Mouse (Mus musculus) CH12.LX (cell line): ENCODE measurements around the gene Rom1.

Experiments
- CTCF ChIP-seq, 2 experiments: IDR thresholded peaks in 1 of 2; conservative IDR thresholded peaks in 1 of 2; 2 replicates each; pipeline ENCODE4 v1.5.1; 2011 to 2012; ENCODE audit warnings: low read depth in 2 of 2, low read length in 2 of 2, improper control_type of control experiment in 1 of 2, inconsistent platforms in 1 of 2, mild to moderate bottlenecking in 1 of 2, moderate library complexity in 1 of 2
- E2F4 ChIP-seq: IDR thresholded peaks from 2 replicates; pipeline ENCODE4 v1.6.1; 2011; ENCODE audit warnings: low read depth, low read length, improper control_type of control experiment; ENCODE audit not compliant: insufficient replicate concordance
- HCFC1 ChIP-seq: IDR thresholded peaks from 2 replicates; pipeline ENCODE4 v1.6.1; 2012; ENCODE audit warnings: low read depth, mild to moderate bottlenecking, inconsistent platforms, low read length, improper control_type of control experiment
- MEF2A ChIP-seq: IDR thresholded peaks from 2 replicates; pipeline ENCODE4 v1.6.1; 2014; ENCODE audit warnings: low read depth, mild to moderate bottlenecking, inconsistent platforms, low read length, improper control_type of control experiment, borderline replicate concordance

- TF ChIP-seq E2F4 (no peak), HCFC1 (no peak), CTCF (conservative IDR thresholded peaks at IDR 0.05 in 1 of 2, IDR thresholded peaks at IDR 0.05 in 1 of 2; ENCODE audit: low read depth in 2 of 2, low read length in 2 of 2) (no peak), MEF2A (no peak)
These were observed 7.6 kb upstream of the Rom1 start for GRCm38 (mm10) chr19:8936736-8937135.
